Mouse (Mus musculus) cerebellum, adult 2 months (tissue): ENCODE data around the gene Mark2.

Experiments used
- CTCF ChIP-seq: fragments of 200-500 bp; IDR thresholded peaks from 2 replicates; pipeline ENCODE4 v1.5.1; 2011; ENCODE audit warnings: low read depth, mild to moderate bottlenecking, control low read depth, low read length, moderate library complexity, borderline replicate concordance; ENCODE audit not compliant: insufficient read depth
- POLR2A ChIP-seq: fragments of 200-500 bp; IDR thresholded peaks from 2 replicates; pipeline ENCODE4 v1.6.1; 2011; ENCODE audit warnings: low read length, control low read depth, borderline replicate concordance; ENCODE audit not compliant: insufficient read depth

DNA sequence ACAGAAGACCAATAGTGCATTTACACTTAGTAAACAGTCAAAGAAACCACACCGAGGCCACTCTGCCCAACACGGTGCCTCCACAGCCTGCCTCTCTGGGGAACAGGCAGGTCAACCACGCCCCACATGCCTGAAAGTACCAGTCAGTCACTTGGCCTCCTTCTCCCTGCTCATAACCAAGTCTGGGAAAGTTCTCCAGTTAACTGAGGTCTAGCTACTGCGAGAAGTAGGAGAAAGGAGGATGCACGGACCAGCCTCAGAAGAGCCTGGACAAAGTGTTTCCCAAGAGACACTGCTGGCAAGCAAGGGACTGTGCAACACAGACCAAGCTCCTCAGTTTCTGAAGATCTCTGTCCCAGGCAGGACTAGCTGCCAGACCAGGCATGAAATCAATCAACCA is 2.6 kb downstream of the Mark2 start:
- TF ChIP-seq CTCF (no peak), POLR2A (no peak)
